Mouse (Mus musculus) ZHBTc4 (cell line): ENCODE results near the gene Cdk4.
"Not testable (repeated sequence)": the region's sequence is repeated elsewhere in the genome, so short reads cannot be mapped to it uniquely, and the experiment has no call there.

Source experiments
- DNase-seq: peaks from one replicate; pipeline ENCODE4 v3.0.0-alpha.2; 2011; ENCODE audit warnings: low read depth, low spot score

Cdk4 gene

GRCm38 (mm10) chr10:127056490-127056889, 6.8 kb upstream of the Cdk4 start:
- peak; percentile 13 for DNase-seq

GRCm38 (mm10) chr10:127058161-127058560, 5.2 kb upstream of the Cdk4 start:
- peak; percentile 90 for DNase-seq

GRCm38 (mm10) chr10:127058708-127059107, 4.6 kb upstream of the Cdk4 start:
- DNase-seq, result no peak

- peak; percentile 16 for DNase-seq
Measured at GRCm38 (mm10) chr10:127059174-127059967, 4.0 kb upstream of the Cdk4 start.

- peak; percentile 85 for DNase-seq
Measured at GRCm38 (mm10) chr10:127059968-127060916, 3.1 kb upstream of the Cdk4 start, which contains the start of gene March9. TSS of gene March9 (minus strand) at chr10:127060184.

- no peak for DNase-seq
Measured at GRCm38 (mm10) chr10:127061085-127061484, 2.2 kb upstream of the Cdk4 start.

GRCm38 (mm10) chr10:127061513-127061912, 1.8 kb upstream of the Cdk4 start:
- no peak for DNase-seq

GRCm38 (mm10) chr10:127062101-127062500, 1.2 kb upstream of the Cdk4 start:
- DNase-seq, result not testable (repeated sequence)

GRCm38 (mm10) chr10:127062503-127062902, 831 bp upstream of the Cdk4 start:
- DNase-seq, result no peak

GRCm38 (mm10) chr10:127063913-127064870, 858 bp downstream of the Cdk4 start:
- peak; percentile 65 for DNase-seq

GRCm38 (mm10) chr10:127065981-127066380, 2.6 kb downstream of the Cdk4 start:
- DNase-seq, result no peak

- DNase-seq, result peak; percentile 19
Measured at GRCm38 (mm10) chr10:127066519-127067018, 3.2 kb downstream of the Cdk4 start.

- DNase-seq, result no peak
Measured at GRCm38 (mm10) chr10:127068360-127069038, 5.2 kb downstream of the Cdk4 start.

- no peak for DNase-seq
Measured at GRCm38 (mm10) chr10:127069281-127070189, 6.2 kb downstream of the Cdk4 start.

- peak; percentile 93 for DNase-seq
Measured at GRCm38 (mm10) chr10:127070190-127071121, 7.1 kb downstream of the Cdk4 start, which contains the start of gene Tspan31. TSS of gene Tspan31 (minus strand) at chr10:127070264.

GRCm38 (mm10) chr10:127071203-127071602, 7.9 kb downstream of the Cdk4 start:
- DNase-seq, result no peak

- not testable (repeated sequence) for DNase-seq
Measured at GRCm38 (mm10) chr10:127072270-127072669, 8.9 kb downstream of the Cdk4 start.

- DNase-seq, result not testable (repeated sequence)
Measured at GRCm38 (mm10) chr10:127072969-127073368, 9.6 kb downstream of the Cdk4 start.
